Mouse (Mus musculus) limb, embryonic 14.5 days (tissue): ENCODE measurements around the gene Bdp1. TPM values are rescaled to one million over a fixed set of nuclear protein-coding genes. Genes with fewer than 3 reads are reported as not detected.
"Not testable (repeated sequence)": the region's sequence is repeated elsewhere in the genome, so short reads cannot be mapped to it uniquely, and the experiment has no call there.

Source experiments
- ATAC-seq: fragments of 200-750 bp; cut with Nextera tagmentation; 2 replicates; pipeline ENCODE4 v1.8.0; 2017; ENCODE audit warnings: low read depth, moderate number of reproducible peaks, moderate TSS enrichment; ENCODE audit not compliant: low FRiP score
- DNase-seq: peaks from one replicate; pipeline ENCODE4 v3.0.0-alpha.2; 2015; ENCODE audit warnings: low spot score
- H3K27ac ChIP-seq: fragments of 300-500 bp; sonication (generic); replicated peaks from 2 replicates; pipeline ENCODE4 v1.5.1; 2014; ENCODE audit warnings: low read depth, mild to moderate bottlenecking, low read length, moderate library complexity, mixed read lengths
- H3K27me3 ChIP-seq: fragments of 300-500 bp; sonication (generic); 2 replicates; pipeline ENCODE4 v1.6.1; 2014; ENCODE audit warnings: low read length, mixed read lengths; ENCODE audit not compliant: control insufficient read depth, insufficient read depth
- H3K36me3 ChIP-seq: fragments of 300-500 bp; sonication (generic); 2 replicates; pipeline ENCODE4 v1.6.1; 2014; ENCODE audit warnings: mild to moderate bottlenecking, low read length, moderate library complexity, mixed read lengths; ENCODE audit not compliant: control insufficient read depth, insufficient read depth
- H3K4me1 ChIP-seq: fragments of 300-500 bp; sonication (generic); 2 replicates; pipeline ENCODE4 v1.6.1; 2014; ENCODE audit warnings: antibody characterized with exemption, low read length, mixed read lengths; ENCODE audit not compliant: control insufficient read depth, insufficient read depth
- H3K4me2 ChIP-seq: fragments of 300-500 bp; sonication (generic); replicated peaks from 2 replicates; pipeline ENCODE4 v1.6.1; 2014; ENCODE audit warnings: low read depth, mild to moderate bottlenecking, low read length, moderate library complexity; ENCODE audit not compliant: severe bottlenecking
- H3K4me3 ChIP-seq: fragments of 300-500 bp; sonication (generic); replicated peaks from 2 replicates; pipeline ENCODE4 v1.5.1; 2014; ENCODE audit warnings: low read length
- H3K9ac ChIP-seq: fragments of 300-500 bp; sonication (generic); 2 replicates; pipeline ENCODE4 v1.6.1; 2014; ENCODE audit warnings: mild to moderate bottlenecking, low read depth, low read length, moderate library complexity; ENCODE audit not compliant: severe bottlenecking
- H3K9me3 ChIP-seq: fragments of 300-500 bp; sonication (generic); 2 replicates; pipeline ENCODE4 v1.6.1; 2016; ENCODE audit warnings: low read length; ENCODE audit not compliant: control insufficient read depth
- POLR2A ChIP-seq: fragments of 200-500 bp; IDR thresholded peaks from 2 replicates; pipeline ENCODE4 v1.8.0; 2012; ENCODE audit warnings: inconsistent platforms, mild to moderate bottlenecking, moderate library complexity, borderline replicate concordance; ENCODE audit not compliant: insufficient read depth, insufficient read length; ENCODE audit errors: extremely low read depth
- WGBS: fragments of 180-500 bp; shearing (Covaris S2); extraction: QIAGEN DNeasy Blood & Tissue Kit; methylation state at CpG from one replicate; pipeline ENCODE4 v1.1.7; 2014; 5-methylcytosine and 5-hydroxymethylcytosine counted together
- polyA plus RNA-seq, 2 experiments: library from polyadenylated mRNA; depleted of rRNA in 1 of 2; stranded (reverse) in 1 of 2; unstranded in 1 of 2; fragments of >200 nt; fragmentation: Nextera tagmentation in 1 of 2; extraction: Ambion mirVana in 1 of 2; gene quantifications; 2 replicates each; pipeline versions ENCODE4 v1.2.1 to v1.2.3; 2012 to 2014

Gene Bdp1
- polyA plus RNA-seq, 2 experiments, result 12.7 to 20.6 TPM

GRCm38 (mm10) chr13:100071473-100071872 is 32.4 kb downstream of the Bdp1 start:
- 89% methylated on average over 8 of the region's 8 CpGs for WGBS
- ATAC-seq, result no peak
- Histone ChIP-seq H3K4me3 (no peak overlapping the region), H3K27ac (no peak overlapping the region), H3K27me3 (no peaks in the 10 kb centered on the region), H3K4me2 (no peak overlapping the region), H3K4me1 (no peaks in the 10 kb centered on the region), H3K9me3 (no peaks in the 10 kb centered on the region), H3K9ac (no peak overlapping the region), H3K36me3 (peaks cover 79% of the 10 kb centered on the region)
- no peak for DNase-seq
- no peak for TF ChIP-seq POLR2A

- no peak overlapping the region for H3K4me3 ChIP-seq
- peaks cover 79% of the 10 kb centered on the region for H3K36me3 ChIP-seq
- no peaks in the 10 kb centered on the region for H3K27me3 ChIP-seq
- TF ChIP-seq POLR2A, result no peak
- DNase-seq (no peak), ATAC-seq (no peak)
- no peak overlapping the region for H3K4me2 ChIP-seq
- H3K9me3 ChIP-seq, result no peaks in the 10 kb centered on the region
- H3K4me1 ChIP-seq, result no peaks in the 10 kb centered on the region
- no peak overlapping the region for H3K9ac ChIP-seq
- 90% methylated on average over 6 of the region's 6 CpGs for WGBS
- no peak overlapping the region for H3K27ac ChIP-seq
Observed at GRCm38 (mm10) chr13:100067821-100068220, 36.0 kb downstream of the Bdp1 start.

- Histone ChIP-seq H3K27ac (no peak overlapping the region), H3K4me2 (no peak overlapping the region), H3K9me3 (no peaks in the 10 kb centered on the region), H3K4me1 (no peaks in the 10 kb centered on the region), H3K36me3 (peaks cover 79% of the 10 kb centered on the region), H3K4me3 (no peak overlapping the region), H3K9ac (no peak overlapping the region), H3K27me3 (no peaks in the 10 kb centered on the region)
- no peak for TF ChIP-seq POLR2A
- ATAC-seq (no peak), DNase-seq (no peak)
- 89% methylated on average over 3 of the region's 3 CpGs for WGBS
Observed at GRCm38 (mm10) chr13:100063936-100064335, 39.9 kb downstream of the Bdp1 start.

- H3K4me2 ChIP-seq, H3K9me3 ChIP-seq, H3K27me3 ChIP-seq, H3K4me1 ChIP-seq, H3K9ac ChIP-seq, DNase-seq, H3K4me3 ChIP-seq, H3K27ac ChIP-seq, ATAC-seq: not testable (repeated sequence)
- 97% methylated on average over 8 of the region's 8 CpGs for WGBS
- H3K36me3 ChIP-seq, result peaks cover 87% of the 10 kb centered on the region
Observed at GRCm38 (mm10) chr13:100057738-100058137, 46.1 kb downstream of the Bdp1 start.

GRCm38 (mm10) chr13:100026013-100026412 is 77.9 kb downstream of the Bdp1 start:
- ATAC-seq, result no peak
- no peak for TF ChIP-seq POLR2A
- Histone ChIP-seq H3K27me3 (no peaks in the 10 kb centered on the region), H3K9me3 (no peaks in the 10 kb centered on the region), H3K27ac (no peak overlapping the region), H3K4me3 (no peak overlapping the region), H3K4me2 (no peak overlapping the region), H3K4me1 (no peaks in the 10 kb centered on the region), H3K36me3 (peaks cover 76% of the 10 kb centered on the region), H3K9ac (no peak overlapping the region)
- WGBS, result 92% methylated on average over 6 of the region's 6 CpGs
- DNase-seq, result no peak

- WGBS, result 90% methylated on average over 9 of the region's 9 CpGs
- no peak for ATAC-seq
- TF ChIP-seq POLR2A, result no peak
- Histone ChIP-seq H3K9ac (no peak overlapping the region), H3K4me3 (no peak overlapping the region), H3K27ac (no peak overlapping the region), H3K4me1 (peaks cover 6% of the 10 kb centered on the region; the same call in 1 of the 2 replicates), H3K9me3 (no peaks in the 10 kb centered on the region), H3K4me2 (no peak overlapping the region), H3K36me3 (peaks cover 13% of the 10 kb centered on the region), H3K27me3 (no peaks in the 10 kb centered on the region)
- DNase-seq, result no peak
Observed at GRCm38 (mm10) chr13:100016891-100017290, 87.0 kb downstream of the Bdp1 start.
